Mouse (Mus musculus): ENCODE results near the gene Galns. TPM values are rescaled to one million over a fixed set of nuclear protein-coding genes. Genes with fewer than 3 reads are reported as not detected.

Galns gene
- 5.6 TPM for polyA plus RNA-seq (2017; shearing (Covaris generic))

GRCm38 (mm10) chr8:122611295-122612133, at the start of gene Galns, which contains the start of gene Trappc2l:
TSS of gene Galns (minus strand) at chr8:122611463.
TSS of gene Trappc2l (plus strand) at chr8:122611640.

DNA sequence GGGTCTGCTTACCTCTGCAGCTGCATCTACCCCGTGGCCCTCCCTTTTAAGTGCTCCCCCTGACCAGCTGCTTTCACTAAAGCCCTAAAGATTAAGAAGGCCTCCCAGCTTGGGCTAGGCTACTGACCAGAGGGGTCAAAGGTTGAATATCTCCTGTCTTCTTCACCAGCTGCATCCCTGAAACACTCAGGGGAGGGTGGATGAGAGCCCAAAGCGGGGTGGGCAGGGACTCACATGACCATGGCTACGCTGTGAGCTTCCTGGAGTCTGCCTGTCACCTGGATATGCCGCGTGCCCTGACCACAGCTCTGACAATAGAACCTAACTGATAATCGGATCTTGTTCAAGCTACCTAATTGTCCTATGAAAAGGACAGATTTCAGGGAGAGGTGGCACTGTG, 11.5 kb upstream of the Galns start, which contains the start of gene Pabpn1l:
Pabpn1l (minus strand) TSS at position 13 of the 400 bp plus-strand sequence.

DNA sequence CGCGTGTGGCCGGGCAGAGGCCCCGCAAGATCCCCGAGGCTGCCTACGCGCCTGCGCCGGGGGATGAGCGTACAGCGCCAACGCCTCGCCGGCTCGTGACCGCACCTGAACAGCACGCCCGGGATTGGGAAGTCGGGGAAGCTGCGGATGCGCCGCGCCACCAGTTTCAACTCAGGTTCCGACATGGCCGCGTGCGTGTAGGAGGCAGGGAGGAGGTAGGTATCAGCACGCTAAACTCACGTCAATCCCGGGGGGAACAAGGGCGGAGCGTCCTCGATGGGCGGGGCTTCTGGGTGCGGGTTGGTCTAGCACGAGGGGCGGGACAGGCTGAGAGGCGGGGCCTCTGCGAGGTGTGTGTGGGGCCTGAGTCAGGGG, 34.6 kb downstream of the Galns start, which contains the start of gene Aprt:
Aprt (minus strand) TSS at position 262 of the 375 bp plus-strand sequence.

DNA sequence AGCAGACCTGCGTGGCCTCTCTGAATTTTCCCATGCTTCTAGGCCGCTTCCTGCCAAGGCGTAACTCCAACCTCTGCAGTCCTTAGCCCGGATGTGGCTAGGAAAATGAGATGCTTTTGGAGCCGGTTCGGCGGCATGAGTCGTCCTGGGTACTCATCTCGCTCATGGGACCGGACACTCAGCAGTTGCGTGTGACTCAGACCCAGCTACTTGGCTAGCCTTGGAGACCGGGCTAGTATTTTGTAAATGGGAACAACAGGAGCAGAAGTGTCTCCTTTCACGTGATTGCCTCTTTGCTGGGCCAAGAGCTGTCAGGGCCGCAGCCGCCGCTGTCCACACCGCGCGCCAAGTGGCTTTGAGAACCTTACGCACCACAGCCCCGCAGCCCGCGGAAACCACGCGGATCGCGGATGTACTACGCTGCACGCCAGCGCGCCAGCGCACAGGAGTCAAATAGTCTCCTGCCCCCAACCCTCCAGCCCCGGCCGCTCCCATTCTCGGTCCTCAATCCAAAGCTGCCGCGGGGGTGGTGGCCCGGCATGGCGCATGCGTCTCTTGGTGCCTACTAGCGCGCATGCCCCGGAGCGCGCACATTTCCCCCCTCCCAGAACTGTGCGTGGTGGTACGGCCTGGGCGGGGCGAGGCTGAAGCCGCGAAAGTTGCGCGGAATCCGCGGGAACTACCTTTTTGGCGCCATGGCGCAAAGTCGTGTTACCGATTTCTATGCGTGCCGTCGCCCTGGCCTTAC, 43.7 kb downstream of the Galns start, which contains the start of gene Cdt1:
Cdt1 (plus strand) TSS at position 655 of the 748 bp plus-strand sequence.

DNA sequence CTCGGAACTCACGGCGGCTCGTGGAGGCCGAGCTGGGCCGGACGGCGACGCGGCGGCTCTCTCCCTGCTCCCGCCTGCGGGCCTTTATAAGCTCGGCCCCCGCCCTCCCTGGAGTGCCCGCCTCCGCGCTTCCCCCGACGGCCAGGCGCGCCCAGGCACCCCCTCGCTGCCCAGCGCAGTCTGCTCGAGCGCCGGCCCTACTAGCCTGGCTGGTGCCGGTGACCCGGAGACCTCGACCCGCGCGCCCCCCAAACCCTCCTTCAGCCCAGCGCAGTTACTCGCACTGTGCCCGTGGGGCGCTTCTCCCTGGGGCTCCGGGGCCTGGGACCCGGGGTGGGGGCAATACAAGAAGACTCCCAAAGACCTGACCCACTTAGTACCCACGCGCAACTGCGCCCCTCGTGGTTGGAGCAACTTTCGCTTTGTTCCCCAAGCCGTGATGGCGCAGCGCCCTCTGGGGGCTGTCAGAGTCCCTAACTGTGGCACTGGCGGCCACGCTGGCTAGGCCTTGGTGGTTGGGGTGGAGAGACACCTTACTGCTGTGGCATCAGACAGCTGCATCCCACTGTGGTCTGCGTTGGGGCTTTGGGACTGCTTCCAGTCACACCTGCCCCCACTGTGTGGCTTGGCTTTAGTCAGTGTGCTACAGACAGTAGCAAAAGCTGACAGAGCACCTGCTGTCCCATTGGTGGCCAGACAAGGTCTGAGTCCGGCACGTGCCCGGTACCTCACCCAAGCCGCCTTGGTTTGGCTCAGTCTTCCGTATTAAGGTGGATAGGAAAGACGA, 59.8 kb downstream of the Galns start, which contains the start of gene Piezo1:
Piezo1 (minus strand) TSS at position 65 of the 787 bp plus-strand sequence.

Other genes starting within 250 kb of the Galns start
- 53.8 TPM for gene Zc3h18, start 234.9 kb downstream of the Galns start, polyA plus RNA-seq (2017; shearing (Covaris generic))
- gene Il17c, start 189.4 kb downstream of the Galns start, polyA plus RNA-seq (2017; shearing (Covaris generic)): not detected
- 489 TPM for gene Cyba, start 178.5 kb downstream of the Galns start, polyA plus RNA-seq (2017; shearing (Covaris generic))
- 7.1 TPM for gene Mvd, start 168.0 kb downstream of the Galns start, polyA plus RNA-seq (2017; shearing (Covaris generic))
- gene Snai3, start 150.7 kb downstream of the Galns start, polyA plus RNA-seq (2017; shearing (Covaris generic)): 11.0 TPM
- 202 TPM for gene Rnf166, start 135.4 kb downstream of the Galns start, polyA plus RNA-seq (2017; shearing (Covaris generic))
- gene Ctu2, start 135.3 kb downstream of the Galns start, polyA plus RNA-seq (2017; shearing (Covaris generic)): 47.3 TPM
- gene Piezo1, start 60.1 kb downstream of the Galns start, polyA plus RNA-seq (2017; shearing (Covaris generic)): 36.6 TPM
- 115 TPM for gene Cdt1, start 43.4 kb downstream of the Galns start, polyA plus RNA-seq (2017; shearing (Covaris generic))
- gene Aprt, start 34.6 kb downstream of the Galns start, polyA plus RNA-seq (2017; shearing (Covaris generic)): 185 TPM
- 43.7 TPM for gene Trappc2l, start 177 bp upstream of the Galns start, polyA plus RNA-seq (2017; shearing (Covaris generic))
- gene Pabpn1l, start 11.3 kb upstream of the Galns start, polyA plus RNA-seq (2017; shearing (Covaris generic)): not detected
- gene Cbfa2t3, start 87.6 kb upstream of the Galns start, polyA plus RNA-seq (2017; shearing (Covaris generic)): 0.78 TPM
- gene Acsf3, start 164.0 kb upstream of the Galns start, polyA plus RNA-seq (2017; shearing (Covaris generic)): 4.3 TPM
- not detected for gene Cdh15, start 236.5 kb upstream of the Galns start, polyA plus RNA-seq (2017; shearing (Covaris generic))